Mouse (Mus musculus): ENCODE measurements at regions not wholly inside any gene's neighbourhood (a gene's known extent, or its start where the extent isn't known, plus 50 kb on each side); places are given as distances from the start of the nearest gene placed in this dataset.

DNA sequence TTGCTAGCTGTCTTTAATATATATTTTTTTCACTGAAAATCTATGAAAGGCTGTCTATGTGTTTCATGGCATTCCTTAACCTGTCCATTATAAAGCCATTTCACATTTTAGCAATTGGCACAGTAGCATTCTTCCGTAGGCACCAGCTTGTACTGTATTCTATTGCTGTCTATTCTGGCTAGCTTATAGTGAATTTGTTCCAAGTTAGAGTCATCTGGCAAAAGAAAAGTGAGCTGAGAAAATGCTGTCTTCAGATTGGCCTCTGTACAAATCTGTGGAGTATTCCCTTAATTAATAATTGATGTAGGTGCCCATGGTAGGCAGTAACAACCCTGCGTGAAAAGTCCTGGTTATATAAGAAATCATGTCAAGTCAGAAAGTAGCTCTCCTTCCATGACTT is 304.3 kb downstream of the Slc16a7 start:
- ATAC-seq (replicated peaks; ENCODE audit: low FRiP score), result no peak
- WGBS, result 82% methylated on average over 2 of the region's 2 CpGs

DNA sequence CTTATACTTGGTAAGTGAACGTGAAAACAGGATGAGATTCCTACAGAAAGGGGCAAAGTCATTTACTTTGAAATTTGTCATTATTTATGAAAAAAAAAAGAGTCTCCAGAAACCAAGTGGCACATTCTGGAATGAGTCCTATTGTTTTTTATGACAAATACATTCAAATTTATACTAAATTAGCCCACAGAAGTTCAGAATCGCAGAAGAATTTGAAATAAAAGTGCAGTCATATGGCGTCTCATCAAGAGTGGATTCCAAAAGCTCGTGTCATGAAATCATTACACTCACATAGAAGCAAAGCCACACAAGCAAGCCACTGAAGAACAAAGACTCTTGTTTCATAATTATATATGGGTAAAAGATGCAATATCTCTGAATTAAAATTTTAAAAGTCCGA is 316.9 kb downstream of the Slc16a7 start:
- Histone ChIP-seq H3K27me3 (replicated peaks; ENCODE audit: control insufficient read depth, insufficient read depth, low read length) (no peaks in the 10 kb centered on the region), H3K4me3 (ENCODE audit: low read depth, low read length) (no peak overlapping the region), H3K27ac (ENCODE audit: low read depth, low read length) (no peak overlapping the region), H3K4me1 (replicated peaks; ENCODE audit: control insufficient read depth, insufficient read depth, low read length) (no peaks in the 10 kb centered on the region), H3K9ac (ENCODE audit: low read depth, low read length) (no peak overlapping the region), H3K9me3 (ENCODE audit: control insufficient read depth, low read length) (no peaks in the 10 kb centered on the region), H3K36me3 (ENCODE audit: control insufficient read depth, insufficient read depth, low read length) (no peaks in the 10 kb centered on the region), H3K4me2 (no peak overlapping the region)
- ATAC-seq (replicated peaks; ENCODE audit: low FRiP score) (no peak), DNase-seq (ENCODE audit: low spot score) (no peak)
- 84% methylated on average over 5 of the region's 5 CpGs for WGBS

More for the DNA sequence above, 304.3 kb downstream of the Slc16a7 start:
- H3K9ac ChIP-seq (ENCODE audit: low read depth, low read length), result no peak overlapping the region
- no peak overlapping the region for H3K27ac ChIP-seq (ENCODE audit: low read depth, low read length)
- no peaks in the 10 kb centered on the region for H3K27me3 ChIP-seq (replicated peaks; ENCODE audit: control insufficient read depth, insufficient read depth, low read length)
- no peaks in the 10 kb centered on the region for H3K4me1 ChIP-seq (replicated peaks; ENCODE audit: control insufficient read depth, insufficient read depth, low read length)
- no peaks in the 10 kb centered on the region for H3K9me3 ChIP-seq (ENCODE audit: control insufficient read depth, low read length)
- H3K36me3 ChIP-seq (ENCODE audit: control insufficient read depth, insufficient read depth, low read length), result no peaks in the 10 kb centered on the region
- no peak overlapping the region for H3K4me3 ChIP-seq (ENCODE audit: low read depth, low read length)
- no peak overlapping the region for H3K4me2 ChIP-seq
- DNase-seq (ENCODE audit: low spot score), result no peak

DNA sequence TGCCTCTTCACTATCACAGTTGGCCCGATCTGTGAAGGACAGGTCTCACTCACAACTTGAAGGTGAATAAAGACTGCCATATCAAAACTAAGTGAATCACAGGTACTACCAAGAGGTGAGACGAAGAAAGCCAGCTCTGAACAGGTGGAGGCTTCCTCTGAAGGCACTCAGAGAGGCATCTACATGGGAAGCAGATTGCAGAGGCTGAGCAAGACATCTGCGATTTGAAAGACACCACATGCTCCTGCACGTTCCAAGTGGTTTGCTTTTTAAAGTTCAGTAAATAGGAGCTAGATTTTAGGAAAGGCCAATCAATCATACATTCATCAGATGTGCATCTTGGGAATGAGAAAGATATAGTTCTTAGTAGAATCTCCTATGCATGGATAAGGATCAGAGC is 319.0 kb downstream of the Slc16a7 start:
- H3K4me1 ChIP-seq (replicated peaks; ENCODE audit: control insufficient read depth, insufficient read depth, low read length), result no peaks in the 10 kb centered on the region
- no peak overlapping the region for H3K9ac ChIP-seq (ENCODE audit: low read depth, low read length)
- H3K9me3 ChIP-seq (ENCODE audit: control insufficient read depth, low read length), result no peaks in the 10 kb centered on the region
- H3K4me3 ChIP-seq (ENCODE audit: low read depth, low read length), result no peak overlapping the region
- WGBS, result 80% methylated on average over 4 of the region's 4 CpGs
- H3K27me3 ChIP-seq (replicated peaks; ENCODE audit: control insufficient read depth, insufficient read depth, low read length), result no peaks in the 10 kb centered on the region
- no peaks in the 10 kb centered on the region for H3K36me3 ChIP-seq (ENCODE audit: control insufficient read depth, insufficient read depth, low read length)
- ATAC-seq (replicated peaks; ENCODE audit: low FRiP score) (no peak), DNase-seq (ENCODE audit: low spot score) (no peak)
- no peak overlapping the region for H3K27ac ChIP-seq (ENCODE audit: low read depth, low read length)
- H3K4me2 ChIP-seq, result no peak overlapping the region

DNA sequence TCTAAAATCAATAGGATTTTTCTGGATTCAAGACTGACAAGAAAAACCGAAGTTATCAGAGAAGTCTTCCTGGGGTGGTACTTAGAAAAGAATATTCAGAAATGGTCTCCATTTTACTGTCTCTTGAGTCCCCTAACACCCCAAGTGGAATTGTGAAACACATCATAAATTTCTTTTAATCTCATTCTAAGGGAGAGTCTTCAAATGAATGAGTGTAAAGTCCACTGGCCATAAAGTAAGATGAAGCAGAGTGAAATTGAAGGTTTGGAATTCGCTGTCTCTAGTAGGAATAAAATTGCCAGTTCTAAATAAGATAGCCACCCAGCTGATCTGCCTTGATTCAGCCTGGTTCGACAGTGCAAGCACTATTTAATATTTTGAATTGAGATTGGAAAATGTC is 350.0 kb downstream of the Slc16a7 start:
- Histone ChIP-seq H3K4me3 (ENCODE audit: low read depth, low read length) (no peak overlapping the region), H3K4me1 (replicated peaks; ENCODE audit: control insufficient read depth, insufficient read depth, low read length) (no peaks in the 10 kb centered on the region), H3K27ac (ENCODE audit: low read depth, low read length) (no peak overlapping the region), H3K36me3 (ENCODE audit: control insufficient read depth, insufficient read depth, low read length) (no peaks in the 10 kb centered on the region), H3K9me3 (ENCODE audit: control insufficient read depth, low read length) (no peaks in the 10 kb centered on the region), H3K4me2 (no peak overlapping the region), H3K9ac (ENCODE audit: low read depth, low read length) (no peak overlapping the region), H3K27me3 (replicated peaks; ENCODE audit: control insufficient read depth, insufficient read depth, low read length) (no peaks in the 10 kb centered on the region)
- ATAC-seq (replicated peaks; ENCODE audit: low FRiP score) (no peak), DNase-seq (ENCODE audit: low spot score) (no peak)
- WGBS, result 80% methylated on average over 3 of the region's 3 CpGs

DNA sequence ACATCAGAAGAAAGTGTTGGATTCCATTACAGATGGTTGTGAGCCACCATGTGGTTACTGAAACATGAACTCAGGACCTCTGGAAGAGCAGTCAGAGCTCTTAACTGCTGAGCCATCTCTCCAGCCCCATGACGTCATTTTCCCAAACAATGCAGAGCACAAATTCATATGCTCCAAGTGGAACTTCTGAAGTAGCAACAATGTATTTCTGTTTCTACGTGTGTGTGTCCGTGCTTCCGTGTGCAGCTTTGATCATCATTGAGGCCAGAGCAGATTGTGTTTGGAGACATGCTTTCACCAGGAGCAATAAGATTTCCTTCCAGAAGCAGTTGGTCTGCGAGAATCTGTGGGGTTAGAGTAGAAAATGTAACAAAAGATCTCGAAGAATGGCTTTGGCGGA is 353.6 kb downstream of the Slc16a7 start:
- no peak overlapping the region for H3K27ac ChIP-seq (ENCODE audit: low read depth, low read length)
- no peaks in the 10 kb centered on the region for H3K27me3 ChIP-seq (replicated peaks; ENCODE audit: control insufficient read depth, insufficient read depth, low read length)
- H3K4me1 ChIP-seq (replicated peaks; ENCODE audit: control insufficient read depth, insufficient read depth, low read length), result no peaks in the 10 kb centered on the region
- no peaks in the 10 kb centered on the region for H3K9me3 ChIP-seq (ENCODE audit: control insufficient read depth, low read length)
- no peak for DNase-seq (ENCODE audit: low spot score)
- no peak overlapping the region for H3K4me2 ChIP-seq
- no peak overlapping the region for H3K4me3 ChIP-seq (ENCODE audit: low read depth, low read length)
- WGBS, result 86% methylated on average over 7 of the region's 7 CpGs
- ATAC-seq (replicated peaks; ENCODE audit: low FRiP score), result no peak
- no peak overlapping the region for H3K9ac ChIP-seq (ENCODE audit: low read depth, low read length)
- H3K36me3 ChIP-seq (ENCODE audit: control insufficient read depth, insufficient read depth, low read length), result no peaks in the 10 kb centered on the region

DNA sequence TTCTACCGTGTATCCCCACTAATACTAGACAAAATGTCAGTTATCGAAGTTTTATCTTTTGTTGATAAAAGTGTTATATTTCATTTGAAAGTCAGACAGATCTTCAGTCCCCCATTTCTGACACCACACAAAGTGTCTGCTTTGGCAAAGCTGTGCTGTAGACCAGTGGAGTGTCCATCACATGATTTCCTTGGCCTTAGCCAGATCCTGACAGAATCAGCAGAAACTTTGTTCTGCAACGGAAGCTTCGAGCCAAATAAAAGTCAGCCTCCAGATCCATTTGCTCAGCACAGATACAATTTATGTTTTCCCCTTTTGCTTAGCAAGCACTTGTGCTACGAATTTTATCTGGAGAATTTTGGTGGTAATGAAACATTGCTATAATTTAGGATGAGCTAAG is 360.9 kb downstream of the Slc16a7 start:
- Histone ChIP-seq H3K36me3 (ENCODE audit: control insufficient read depth, insufficient read depth, low read length) (no peaks in the 10 kb centered on the region), H3K27ac (ENCODE audit: low read depth, low read length) (no peak overlapping the region), H3K4me2 (no peak overlapping the region), H3K4me1 (replicated peaks; ENCODE audit: control insufficient read depth, insufficient read depth, low read length) (no peaks in the 10 kb centered on the region), H3K9me3 (ENCODE audit: control insufficient read depth, low read length) (no peaks in the 10 kb centered on the region), H3K9ac (ENCODE audit: low read depth, low read length) (no peak overlapping the region), H3K27me3 (replicated peaks; ENCODE audit: control insufficient read depth, insufficient read depth, low read length) (no peaks in the 10 kb centered on the region), H3K4me3 (ENCODE audit: low read depth, low read length) (no peak overlapping the region)
- DNase-seq (ENCODE audit: low spot score), result no peak
- 80% methylated on average over 5 of the region's 5 CpGs for WGBS
- ATAC-seq (replicated peaks; ENCODE audit: low FRiP score), result no peak

DNA sequence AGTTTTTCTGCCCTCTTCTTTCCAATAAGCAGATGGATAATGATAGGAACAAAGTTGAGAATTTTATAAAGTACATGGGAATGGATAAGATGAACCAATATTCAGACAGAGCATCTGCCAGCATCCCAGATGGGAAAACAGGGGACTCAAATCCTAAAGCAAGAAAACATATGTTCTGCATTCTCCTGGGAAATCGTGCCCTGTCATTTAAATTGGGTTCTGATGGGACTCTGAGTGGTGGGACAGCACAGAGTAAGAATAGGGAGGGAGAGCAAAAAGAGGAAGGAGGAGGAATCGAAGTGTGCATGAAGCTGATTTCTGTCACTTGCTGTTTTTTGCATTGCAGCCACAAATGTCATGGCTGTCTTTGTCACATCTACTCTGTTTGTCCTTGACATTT is 362.4 kb downstream of the Slc16a7 start:
- Histone ChIP-seq H3K4me2 (no peak overlapping the region), H3K27ac (ENCODE audit: low read depth, low read length) (no peak overlapping the region), H3K9me3 (ENCODE audit: control insufficient read depth, low read length) (no peaks in the 10 kb centered on the region), H3K9ac (ENCODE audit: low read depth, low read length) (no peak overlapping the region), H3K27me3 (replicated peaks; ENCODE audit: control insufficient read depth, insufficient read depth, low read length) (no peaks in the 10 kb centered on the region), H3K4me1 (replicated peaks; ENCODE audit: control insufficient read depth, insufficient read depth, low read length) (no peaks in the 10 kb centered on the region), H3K36me3 (ENCODE audit: control insufficient read depth, insufficient read depth, low read length) (no peaks in the 10 kb centered on the region), H3K4me3 (ENCODE audit: low read depth, low read length) (no peak overlapping the region)
- 53% methylated on average over 2 of the region's 2 CpGs for WGBS
- no peak for ATAC-seq (replicated peaks; ENCODE audit: low FRiP score)
- no peak for DNase-seq (ENCODE audit: low spot score)

Measured in liver, embryonic 11.5 days (tissue).